Mouse (Mus musculus): ENCODE results near the gene Arl6ip1.
"Not testable (repeated sequence)": the region's sequence is repeated elsewhere in the genome, so short reads cannot be mapped to it uniquely, and the experiment has no call there.

The Arl6ip1 gene

DNA sequence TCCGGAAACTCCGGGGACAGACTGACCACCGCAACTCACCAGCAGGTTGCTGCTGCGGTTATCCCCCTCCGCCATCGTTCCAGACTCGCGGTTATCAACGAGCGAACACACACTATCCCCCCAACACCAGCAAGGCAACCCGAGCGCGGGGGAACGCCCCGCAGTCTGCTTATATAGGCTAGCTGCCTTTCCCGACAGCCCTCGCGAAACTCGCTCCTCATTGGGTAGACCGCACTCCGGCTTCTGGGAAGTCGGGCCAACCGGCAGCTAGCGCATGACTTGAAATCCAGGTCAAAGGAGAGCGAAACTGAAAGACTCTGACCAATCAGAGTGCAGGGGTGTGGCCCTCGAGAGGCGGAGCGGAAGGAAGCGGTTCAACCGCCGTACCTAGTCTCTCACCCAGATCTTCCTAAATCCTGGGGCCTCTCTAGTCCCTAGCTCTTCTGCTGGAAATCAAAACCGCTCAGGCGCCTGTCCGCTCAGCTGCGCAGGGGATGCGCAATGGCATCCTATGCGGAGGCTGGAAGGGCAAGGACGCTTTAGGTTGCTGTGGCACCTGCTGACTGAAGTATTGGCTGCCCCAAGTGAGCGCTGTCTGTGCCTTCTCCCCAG, at the start of gene Arl6ip1:
Arl6ip1 (minus strand) TSS at position 233 of the 612 bp plus-strand sequence.
- DNase-seq: peak; percentile 96 to 99

DNA sequence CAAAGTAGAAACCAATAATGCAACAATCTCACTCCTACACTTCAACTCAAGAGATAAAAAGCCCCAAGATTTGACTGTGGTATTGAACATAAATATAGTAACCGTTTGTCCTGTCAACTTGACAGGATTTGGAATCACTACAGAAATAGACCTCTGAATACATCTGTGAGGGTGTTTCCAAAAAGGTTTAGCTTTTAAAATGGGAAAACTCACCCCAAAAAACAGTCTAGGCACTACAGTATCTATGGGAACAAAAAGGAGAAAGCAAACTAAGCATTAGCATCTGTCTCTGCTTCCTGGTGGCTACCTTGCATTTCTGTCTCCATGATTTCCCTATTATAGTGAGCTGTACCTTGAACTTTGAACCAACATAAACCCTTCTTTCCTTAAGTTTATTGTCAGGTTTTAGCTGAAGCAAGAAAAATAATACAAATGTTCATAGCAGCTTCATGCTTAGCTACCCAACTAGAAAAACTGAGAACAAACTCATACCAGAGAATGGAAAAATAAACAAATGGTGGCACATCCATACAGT, 46.4 kb upstream of the Arl6ip1 start:
- no peak for DNase-seq

DNA sequence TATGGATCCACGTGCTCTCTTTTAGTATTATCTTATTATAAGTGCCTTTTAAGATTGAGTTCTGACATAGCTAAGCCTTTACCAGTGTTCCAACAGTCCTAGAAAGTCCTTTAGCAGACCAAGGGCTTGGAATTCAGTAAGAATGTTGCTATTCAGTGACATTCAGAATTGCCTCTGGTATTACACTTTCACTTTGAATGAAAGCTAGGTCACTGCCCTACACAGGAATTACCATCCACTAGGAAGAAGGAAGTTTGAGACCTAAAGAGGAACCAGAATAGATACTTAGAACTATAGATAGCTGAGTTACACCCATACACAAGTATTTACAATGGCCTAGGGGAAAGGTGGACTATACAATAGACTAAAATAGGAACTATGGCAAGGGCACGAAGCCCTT, 40.7 kb upstream of the Arl6ip1 start:
- DNase-seq: not testable (repeated sequence)

DNA sequence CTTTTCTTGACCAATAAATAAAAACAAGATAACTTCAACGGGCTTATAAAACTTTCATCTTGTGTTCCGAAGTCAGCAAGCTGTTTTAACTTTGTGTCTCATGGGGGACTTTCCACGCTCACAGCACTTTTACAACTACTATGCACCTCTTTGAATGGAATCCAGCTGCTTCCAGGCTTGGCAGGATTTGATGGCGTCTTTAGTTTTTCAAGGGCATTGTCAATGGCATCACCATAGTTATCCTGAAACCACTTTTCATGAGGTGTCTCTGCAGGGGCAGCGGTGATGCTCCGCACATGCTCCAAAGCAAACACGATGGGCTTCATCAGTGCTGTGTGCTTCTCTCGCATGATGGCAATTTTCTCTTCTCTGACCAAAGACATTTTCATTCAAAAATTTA, 33.5 kb upstream of the Arl6ip1 start:
- no peak for DNase-seq

DNA sequence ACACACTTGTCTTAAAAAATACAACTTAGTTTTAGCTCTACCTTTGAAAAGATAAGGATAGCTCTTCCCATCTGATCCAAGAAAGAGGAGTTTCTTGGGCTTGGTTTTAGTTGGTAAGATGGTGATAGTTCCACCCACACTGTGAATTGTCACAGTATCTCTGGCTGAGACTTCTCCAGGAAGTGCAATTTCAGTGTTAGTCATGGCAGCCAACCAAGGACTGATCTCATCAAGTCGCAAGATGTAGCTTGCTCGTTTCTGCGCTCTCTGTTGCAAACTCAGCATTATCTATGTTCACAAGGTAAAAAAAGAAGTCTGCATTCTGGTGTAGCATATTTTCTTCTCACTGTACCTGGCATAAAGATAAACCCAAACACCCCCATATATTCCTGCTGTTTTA, 30.7 kb upstream of the Arl6ip1 start:
- no peak for DNase-seq

DNA sequence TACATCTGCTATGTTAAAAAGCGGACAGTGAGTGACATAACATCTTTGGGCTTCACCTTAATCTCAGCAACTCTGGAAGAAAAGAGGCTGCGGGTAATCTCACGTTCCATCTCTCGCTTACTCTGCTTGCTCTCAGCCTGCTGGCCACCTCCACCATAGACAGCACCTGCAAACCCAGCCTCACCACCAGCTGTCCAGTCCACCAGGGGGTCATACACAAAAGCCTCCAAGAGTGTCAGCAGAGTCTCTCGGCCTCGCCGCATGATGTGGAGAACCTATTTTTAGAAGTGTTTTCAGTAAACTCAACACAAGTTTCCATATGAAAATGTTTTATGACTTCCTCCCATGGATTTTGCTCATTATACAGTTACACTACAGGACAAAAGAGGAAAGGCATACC, 27.0 kb upstream of the Arl6ip1 start:
- no peak for DNase-seq

DNA sequence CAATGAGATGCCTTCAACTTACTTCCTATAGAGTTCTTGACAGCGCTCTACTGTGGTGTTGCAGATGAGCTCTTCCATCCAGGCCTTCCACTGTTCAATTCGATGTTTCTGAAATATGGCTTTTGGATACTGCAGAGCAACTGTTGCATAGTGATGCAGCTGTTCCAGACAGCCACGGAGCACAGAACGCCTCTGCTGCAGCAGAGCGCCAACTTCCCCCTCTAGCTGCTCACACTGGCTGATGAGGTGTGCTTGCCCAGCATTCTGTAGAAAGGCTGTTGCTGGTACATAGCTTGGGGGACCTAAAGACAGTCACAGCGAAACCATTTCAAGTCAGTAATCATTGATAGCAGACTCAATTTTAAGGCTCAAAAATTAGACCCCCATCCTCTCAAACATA, 24.7 kb upstream of the Arl6ip1 start:
- DNase-seq: no peak

DNA sequence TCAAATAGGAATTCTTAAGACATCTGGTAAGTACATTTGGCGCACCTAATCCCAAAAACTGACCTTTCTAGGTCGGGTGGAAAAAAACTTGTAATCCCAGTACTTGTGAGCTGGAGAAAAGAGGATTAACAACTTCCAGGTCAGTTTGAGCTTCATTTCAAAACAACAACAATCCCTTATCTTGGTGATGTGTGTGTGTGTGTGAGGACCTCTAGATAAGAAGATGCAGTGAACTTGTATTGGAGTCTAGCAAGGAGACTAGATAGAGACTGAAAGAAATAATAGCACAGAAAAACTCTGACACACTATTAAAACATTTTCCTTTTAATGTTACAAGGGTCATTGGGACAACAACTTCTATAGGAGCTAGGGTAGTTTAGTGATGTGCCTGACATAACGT, 14.1 kb upstream of the Arl6ip1 start:
- no peak for DNase-seq

DNA sequence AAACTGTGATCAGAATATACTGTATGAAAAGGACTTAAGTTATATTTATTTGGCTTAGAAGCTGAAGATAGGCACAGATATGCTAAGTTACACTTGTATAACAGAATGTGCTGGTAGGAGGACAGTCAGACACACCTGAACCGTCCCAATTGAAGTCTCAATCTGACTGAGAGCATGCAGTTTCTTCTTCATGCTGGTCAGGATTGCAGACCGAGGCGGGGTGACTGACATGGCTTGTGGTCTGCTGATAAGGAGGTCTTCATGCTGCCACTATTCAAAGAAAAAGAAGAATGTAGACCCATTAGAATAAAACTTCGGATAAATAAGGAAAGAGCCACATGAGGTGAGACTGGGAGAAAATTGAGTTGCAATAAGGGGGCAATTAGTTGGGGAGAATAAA, 13.7 kb upstream of the Arl6ip1 start:
- no peak for DNase-seq

DNA sequence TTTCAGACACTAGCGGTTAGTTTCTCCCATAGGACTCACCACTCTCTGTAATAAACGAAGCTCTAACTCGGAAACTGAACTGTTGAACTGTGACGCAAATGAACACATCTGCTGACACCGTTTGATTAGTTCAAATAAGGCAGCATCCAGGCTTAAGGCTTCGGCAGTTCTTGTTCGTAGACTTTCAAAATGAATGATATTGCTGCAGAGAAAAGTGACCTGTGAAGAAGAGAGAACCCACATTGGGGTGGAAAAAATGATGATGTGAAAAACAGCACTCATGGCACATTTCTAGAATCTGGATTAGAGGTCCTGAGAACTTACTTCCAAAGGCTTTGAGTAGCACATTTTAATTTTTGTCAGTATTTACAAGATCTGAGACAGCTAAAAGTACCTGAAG, 11.8 kb upstream of the Arl6ip1 start:
- DNase-seq: no peak

DNA sequence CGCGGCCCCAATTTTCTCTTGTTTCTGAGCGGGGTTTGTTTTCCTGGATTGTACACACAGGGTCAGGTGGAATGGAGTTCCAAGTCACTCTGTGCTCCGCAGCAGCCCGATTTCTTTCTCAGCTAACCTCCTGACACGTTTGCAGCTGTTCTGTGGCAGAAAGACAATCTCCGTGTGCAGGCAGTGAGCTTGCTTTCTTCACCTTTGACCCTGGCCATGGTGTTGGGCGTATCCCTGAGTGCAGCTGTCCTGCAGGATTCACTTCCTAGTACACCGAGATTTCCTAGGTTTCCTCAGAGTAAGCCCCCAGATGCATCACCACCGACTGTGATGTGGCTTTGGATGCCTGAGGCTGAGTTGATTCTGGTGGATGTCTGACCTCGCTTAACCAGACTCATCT, 5.7 kb upstream of the Arl6ip1 start:
- DNase-seq: no peak

DNA sequence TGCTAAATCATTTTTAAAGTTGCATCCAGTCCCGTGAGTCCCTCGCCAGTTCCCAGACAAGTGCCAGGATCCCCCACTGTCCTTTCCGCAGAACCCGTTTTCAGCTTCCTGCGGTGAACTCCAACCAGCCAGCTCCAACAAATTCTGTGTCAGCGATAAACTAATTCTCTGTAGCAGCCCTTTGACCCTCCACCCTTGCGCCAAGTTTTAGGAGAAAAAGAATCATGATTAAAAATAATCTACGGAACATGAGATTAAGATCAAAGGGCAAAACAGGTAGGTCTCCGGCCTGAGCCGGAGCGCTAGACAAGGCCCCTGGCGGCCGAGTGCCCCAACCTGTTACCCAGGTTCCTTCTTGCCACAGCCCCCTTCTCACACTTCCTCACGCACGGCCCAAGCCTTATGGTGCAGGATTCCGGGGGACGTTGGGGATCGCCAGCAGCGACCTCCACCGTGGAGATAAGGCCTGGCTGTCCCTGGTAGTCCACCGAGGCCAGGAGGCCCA, 485 bp downstream of the Arl6ip1 start:
- no peak for DNase-seq

DNA sequence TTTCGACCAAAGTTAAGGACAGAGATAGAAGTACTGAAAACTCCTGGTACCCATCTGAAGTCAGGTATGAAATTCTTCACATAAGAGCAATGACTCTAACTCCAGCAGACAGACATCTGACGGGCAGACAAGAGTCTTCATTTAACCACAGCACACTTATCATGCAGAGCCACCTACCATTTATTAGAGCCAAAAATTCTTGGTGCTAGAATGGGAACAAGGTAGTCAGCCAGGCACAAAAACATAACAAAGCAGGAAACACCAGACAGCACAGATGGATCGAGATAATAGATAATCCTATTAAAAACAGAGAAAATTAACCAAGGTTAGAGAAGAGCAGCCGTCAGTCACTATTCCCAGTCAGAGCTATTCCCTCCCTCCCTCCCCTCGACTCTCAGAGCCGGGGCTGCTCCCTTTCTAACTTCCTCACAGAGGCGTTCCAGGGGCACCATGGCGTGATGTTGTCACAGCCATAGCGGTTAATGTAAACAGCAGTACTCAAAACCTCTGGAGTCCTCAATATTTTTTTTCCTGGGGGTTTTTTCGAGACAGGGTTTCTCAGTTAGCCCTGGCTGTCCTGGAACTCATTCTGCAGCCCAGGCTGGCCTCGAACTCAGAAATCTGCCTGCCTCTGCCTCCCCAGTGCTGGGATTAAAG, 3.1 kb downstream of the Arl6ip1 start:
- DNase-seq: no peak

DNA sequence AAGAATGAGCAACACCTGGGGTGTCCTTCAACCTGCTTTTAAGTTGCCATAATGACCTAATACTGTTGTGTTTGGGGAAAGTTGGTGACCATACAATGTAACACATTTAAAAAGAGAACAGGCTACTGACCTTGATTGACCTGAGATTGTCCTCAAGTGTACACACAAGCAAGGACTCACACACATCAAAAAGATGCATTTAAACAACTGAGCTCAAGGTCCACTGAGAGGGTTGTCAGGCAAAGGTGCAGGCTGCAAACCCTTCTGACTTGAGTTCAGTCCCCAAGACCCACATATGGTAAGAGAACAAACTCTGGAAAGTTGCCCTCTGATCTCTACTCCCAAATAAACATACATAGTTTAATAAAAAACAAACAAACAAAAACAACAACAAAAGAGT, 3.7 kb downstream of the Arl6ip1 start:
- no peak for DNase-seq

DNA sequence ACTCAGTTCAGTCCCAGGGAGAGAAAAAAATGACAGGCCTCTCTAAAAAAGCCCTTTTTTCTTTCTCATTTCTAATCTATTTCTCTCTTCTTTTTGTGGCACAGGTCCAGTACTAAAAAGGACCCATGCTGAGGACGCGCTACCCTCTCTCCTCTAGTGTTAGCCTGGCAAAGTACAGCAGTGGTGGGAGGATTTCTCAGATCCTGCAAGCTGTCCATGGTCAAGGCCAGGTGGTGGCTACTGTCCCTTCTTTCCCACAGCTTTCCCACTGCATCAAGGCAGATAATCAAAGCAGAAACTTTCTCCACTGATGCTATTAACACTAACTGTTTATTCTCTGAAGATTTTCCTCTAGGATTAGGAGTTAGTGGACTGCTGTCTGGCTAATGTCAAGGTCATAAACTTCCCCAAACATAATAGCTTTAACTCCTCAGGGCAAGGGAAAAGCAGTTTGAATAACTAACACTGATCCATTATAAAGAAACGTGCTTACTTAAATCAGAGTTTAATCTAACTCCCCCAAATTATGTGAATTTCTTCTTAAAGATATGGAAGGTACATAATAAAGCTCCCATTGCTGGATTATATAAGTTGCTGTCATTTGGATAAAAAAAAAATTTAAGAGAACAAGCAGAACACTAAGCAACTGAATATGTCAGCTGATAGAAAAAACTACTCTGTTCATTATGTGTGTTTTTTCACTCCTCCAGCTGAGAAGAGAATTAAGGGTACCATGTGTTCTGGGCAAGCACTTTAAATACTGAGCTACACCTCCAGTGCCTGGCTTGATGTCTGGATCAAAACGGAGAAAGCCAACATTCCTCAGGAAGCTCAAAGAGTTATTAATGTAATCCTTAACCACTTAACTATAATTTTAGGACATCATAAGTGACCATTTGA, 5.7 kb downstream of the Arl6ip1 start:
- DNase-seq: no peak

DNA sequence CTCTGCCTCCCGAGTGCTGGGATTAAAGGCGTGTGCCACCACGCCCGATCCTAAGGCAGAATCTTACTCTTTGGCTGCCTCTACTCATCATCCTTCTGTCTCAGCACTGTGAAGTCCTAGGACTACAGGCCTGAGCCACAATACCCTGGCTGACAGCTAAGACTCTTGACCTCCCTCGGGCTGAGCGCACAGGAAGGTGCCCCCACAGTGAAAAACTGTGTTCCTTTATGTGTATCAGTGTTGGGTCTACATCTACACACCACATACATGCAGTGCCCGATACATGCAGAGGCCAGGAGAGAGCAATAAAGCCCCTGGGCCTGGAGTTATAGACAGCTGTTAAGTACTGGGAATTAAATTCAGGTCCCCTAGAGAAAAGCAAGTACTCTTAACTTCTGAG, 7.2 kb downstream of the Arl6ip1 start:
- no peak for DNase-seq

DNA sequence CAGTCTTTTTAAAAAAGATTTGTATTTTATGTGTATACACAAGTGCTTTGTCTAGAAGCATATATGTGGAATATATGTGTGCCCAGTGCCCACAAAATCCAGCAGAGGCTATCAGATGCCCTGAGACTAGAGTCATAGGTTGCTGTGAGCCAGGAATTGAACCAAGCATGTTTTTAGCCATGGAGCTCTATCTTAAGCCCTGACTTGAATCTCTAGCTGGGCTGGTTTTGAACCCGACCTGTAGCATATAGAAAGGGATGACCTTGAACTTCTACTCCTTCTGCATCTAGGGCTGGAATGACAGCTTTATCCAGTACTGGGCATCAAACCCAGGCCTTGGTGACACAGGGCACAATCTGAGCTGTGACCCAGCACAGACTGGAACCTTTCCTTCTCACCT, 8.8 kb downstream of the Arl6ip1 start:
- no peak for DNase-seq

DNA sequence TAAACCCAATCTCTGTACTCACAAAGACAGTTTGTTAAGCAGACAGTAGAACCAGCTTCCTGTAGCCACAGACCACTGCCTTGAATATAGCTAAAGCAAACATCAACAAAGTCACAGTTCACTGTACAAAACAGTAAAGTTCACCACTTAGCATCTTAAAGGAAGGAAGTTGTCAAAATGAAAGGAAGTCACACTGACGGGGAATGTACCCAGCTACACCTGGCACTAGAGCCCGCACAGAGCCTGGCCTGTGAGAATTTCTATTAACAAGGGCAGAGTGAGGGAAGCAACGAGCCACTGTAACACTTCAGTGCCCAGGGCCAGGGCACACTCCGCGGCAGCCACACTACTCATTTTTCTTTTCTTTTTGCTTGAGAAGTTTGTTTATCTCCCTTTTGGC, 9.5 kb downstream of the Arl6ip1 start:
- peak; percentile 35 to 46 for DNase-seq

DNA sequence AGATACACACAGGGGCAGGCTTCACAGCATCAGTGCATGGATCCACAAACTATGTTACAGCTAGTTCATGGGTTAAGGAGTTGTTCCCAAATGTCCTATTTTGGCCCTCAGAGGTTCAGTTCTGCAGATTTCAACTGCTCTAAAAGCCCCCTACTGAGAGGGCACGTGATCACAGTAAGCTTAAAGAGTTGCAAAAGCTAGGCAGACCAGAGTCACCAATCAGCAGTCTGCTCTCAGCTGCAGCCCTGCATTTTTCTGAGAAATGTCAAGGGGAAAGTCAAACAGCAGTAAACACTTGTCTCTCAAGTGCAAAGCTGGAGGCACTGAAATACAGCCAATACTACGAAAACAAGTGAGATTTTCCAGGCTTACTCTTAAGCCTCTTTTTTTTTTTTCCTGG, 10.3 kb downstream of the Arl6ip1 start:
- DNase-seq: no peak

DNA sequence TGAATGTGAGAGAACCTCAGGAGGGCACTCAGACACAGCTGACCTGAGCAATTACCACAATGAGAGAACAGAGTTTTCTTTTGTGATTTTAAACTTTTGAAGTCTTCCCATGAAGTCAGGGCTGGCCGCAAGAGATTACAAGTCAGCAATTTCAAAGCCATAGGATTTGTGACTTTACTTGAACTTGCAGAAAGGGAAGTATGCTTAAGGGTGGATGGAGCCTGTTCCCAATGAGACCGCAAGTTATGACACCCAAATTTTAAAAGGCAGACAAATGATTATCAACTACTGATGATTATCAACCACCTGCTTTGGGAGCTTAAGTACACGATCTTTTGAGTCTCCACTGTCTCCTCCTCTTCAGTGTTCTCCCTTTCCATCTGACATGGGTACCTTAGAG, 11.0 kb downstream of the Arl6ip1 start:
- no peak for DNase-seq

DNA sequence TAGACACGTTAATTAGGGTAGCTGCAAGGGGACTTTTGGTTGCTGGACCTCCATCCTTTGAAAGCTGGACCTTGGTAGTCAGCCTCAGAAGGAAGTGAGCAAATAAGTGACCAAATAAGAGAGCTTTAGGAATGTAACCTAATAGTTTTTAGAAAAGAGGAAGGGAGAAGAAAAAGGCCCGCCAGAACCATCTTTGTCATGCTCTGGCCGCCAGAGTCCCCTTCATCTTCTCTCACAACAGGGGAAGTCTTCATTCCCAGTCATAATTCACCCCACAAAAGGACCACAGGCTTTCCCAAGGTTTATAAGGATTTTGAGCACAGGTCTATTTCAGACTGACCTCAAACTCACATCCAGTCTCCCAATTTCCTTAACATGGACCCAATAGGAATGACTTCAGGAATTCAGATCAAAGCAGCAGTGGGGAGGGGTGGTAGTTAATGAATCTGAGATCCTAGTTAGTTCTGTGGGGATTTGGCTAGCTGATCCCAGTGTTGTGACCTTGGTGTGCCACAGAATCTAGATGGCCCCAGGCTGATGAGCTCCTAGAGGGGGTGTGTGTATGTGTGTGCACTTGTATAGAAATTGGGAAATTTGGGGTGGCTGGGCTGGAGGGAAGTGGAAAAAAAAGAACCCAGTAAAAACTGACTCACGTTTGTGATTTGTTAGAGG, 11.8 kb downstream of the Arl6ip1 start:
- DNase-seq: no peak

DNA sequence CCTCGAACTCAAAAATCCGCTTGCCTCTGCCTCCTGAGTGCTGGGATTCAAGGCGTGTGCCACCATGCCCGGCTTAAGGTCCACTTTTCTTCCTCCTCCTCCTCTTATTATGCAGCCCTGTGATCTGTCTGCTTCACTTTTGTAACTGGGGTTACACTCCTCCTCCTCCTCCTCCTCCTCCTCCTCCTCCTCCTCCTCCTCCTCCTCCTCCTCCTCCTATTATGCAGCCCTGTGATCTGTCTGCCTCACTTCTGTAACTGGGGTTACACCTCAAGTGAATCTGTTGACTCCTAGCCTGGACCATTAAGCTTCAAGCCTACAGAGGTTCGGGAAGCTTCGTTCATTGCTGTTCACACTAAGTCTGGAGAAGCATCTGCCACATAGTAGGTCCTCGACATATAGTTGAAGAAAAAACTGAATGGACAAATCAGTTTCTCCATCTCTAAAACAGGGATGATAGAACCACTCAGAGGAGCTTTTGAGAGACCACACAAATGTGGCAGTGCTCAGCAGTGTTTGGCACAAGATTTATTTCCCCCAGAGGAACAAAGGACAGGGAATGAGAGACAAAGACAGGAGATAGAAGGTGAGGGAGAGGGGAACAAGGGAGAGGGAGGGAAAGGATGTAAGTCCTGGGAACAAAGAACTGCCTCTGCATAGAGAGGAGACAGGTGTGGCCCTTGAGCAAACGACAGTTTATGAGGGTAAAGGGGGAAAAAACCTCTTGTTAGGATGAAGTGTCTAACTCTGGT, 12.5 kb downstream of the Arl6ip1 start:
- no peak for DNase-seq
